Mouse (Mus musculus) lung, postnatal 4 days (tissue): ENCODE measurements at regions not wholly inside any gene's neighbourhood (a gene's known extent, or its start where the extent isn't known, plus 50 kb on each side); places are given as distances from the start of the nearest gene placed in this dataset.
A peak's percentile ranks its signal among the peaks of the same experiment; 100 is the strongest.

ENCODE experiments used
- DNase-seq, 2 experiments: peaks; one replicate each; pipeline ENCODE4 v3.0.0; 2021

GRCm38 (mm10) chr4:124317042-124317441 is 293.6 kb downstream of the 3100002H09Rik start:
- DNase-seq, result peak in 1 of 2 experiments; percentile 15

- DNase-seq, result no peak
Measured at GRCm38 (mm10) chr4:124311657-124312056, 298.9 kb downstream of the 3100002H09Rik start.

GRCm38 (mm10) chr4:124310594-124310993 is 300.0 kb downstream of the 3100002H09Rik start:
- no peak for DNase-seq

GRCm38 (mm10) chr4:124305871-124306555 is 304.6 kb downstream of the 3100002H09Rik start:
- no peak for DNase-seq

- no peak for DNase-seq
Measured at GRCm38 (mm10) chr4:124302950-124303349, 307.7 kb downstream of the 3100002H09Rik start.

- no peak for DNase-seq
Measured at GRCm38 (mm10) chr4:124298667-124299437, 311.8 kb downstream of the 3100002H09Rik start.

- peak in 1 of 2 experiments; percentile 45 for DNase-seq
Measured at GRCm38 (mm10) chr4:124292254-124292653, 318.3 kb downstream of the 3100002H09Rik start.

GRCm38 (mm10) chr4:124291767-124292166 is 318.8 kb downstream of the 3100002H09Rik start:
- DNase-seq, result no peak

- DNase-seq, result no peak
Measured at GRCm38 (mm10) chr4:124287471-124287870, 323.1 kb downstream of the 3100002H09Rik start.

- DNase-seq, result no peak
Measured at GRCm38 (mm10) chr4:124278681-124279080, 331.9 kb downstream of the 3100002H09Rik start.

- DNase-seq, result no peak
Measured at GRCm38 (mm10) chr4:124277456-124278181, 333.0 kb downstream of the 3100002H09Rik start.

GRCm38 (mm10) chr4:124276741-124277455 is 333.7 kb downstream of the 3100002H09Rik start:
- no peak for DNase-seq

- no peak for DNase-seq
Measured at GRCm38 (mm10) chr4:124272002-124272401, 338.6 kb downstream of the 3100002H09Rik start.

- DNase-seq, result no peak
Measured at GRCm38 (mm10) chr4:124268404-124268803, 342.2 kb downstream of the 3100002H09Rik start.

- no peak for DNase-seq
Measured at GRCm38 (mm10) chr4:124266573-124266972, 344.0 kb downstream of the 3100002H09Rik start.

- DNase-seq, result no peak
Measured at GRCm38 (mm10) chr4:124265527-124265926, 345.1 kb downstream of the 3100002H09Rik start.

- DNase-seq, result no peak
Measured at GRCm38 (mm10) chr4:124257006-124257405, 339.2 kb upstream of the 4930535I16Rik start.

- no peak for DNase-seq
Measured at GRCm38 (mm10) chr4:124256515-124256914, 338.7 kb upstream of the 4930535I16Rik start.

GRCm38 (mm10) chr4:124255183-124255543 is 337.3 kb upstream of the 4930535I16Rik start:
- DNase-seq, result no peak

GRCm38 (mm10) chr4:124254446-124255182 is 336.8 kb upstream of the 4930535I16Rik start:
- no peak for DNase-seq

GRCm38 (mm10) chr4:124241600-124241999 is 323.8 kb upstream of the 4930535I16Rik start:
- DNase-seq, result no peak

- peak; percentile 70 to 81 for DNase-seq
Measured at GRCm38 (mm10) chr4:124236476-124236875, 318.7 kb upstream of the 4930535I16Rik start.
